Mouse (Mus musculus) lung, postnatal 14 days (tissue): ENCODE results near the gene Zfp780b.
"Not testable (repeated sequence)": the region's sequence is repeated elsewhere in the genome, so short reads cannot be mapped to it uniquely, and the experiment has no call there.

Experiments
- DNase-seq: peaks from one replicate; pipeline ENCODE4 v3.0.0; 2021

Gene Zfp780b

DNA sequence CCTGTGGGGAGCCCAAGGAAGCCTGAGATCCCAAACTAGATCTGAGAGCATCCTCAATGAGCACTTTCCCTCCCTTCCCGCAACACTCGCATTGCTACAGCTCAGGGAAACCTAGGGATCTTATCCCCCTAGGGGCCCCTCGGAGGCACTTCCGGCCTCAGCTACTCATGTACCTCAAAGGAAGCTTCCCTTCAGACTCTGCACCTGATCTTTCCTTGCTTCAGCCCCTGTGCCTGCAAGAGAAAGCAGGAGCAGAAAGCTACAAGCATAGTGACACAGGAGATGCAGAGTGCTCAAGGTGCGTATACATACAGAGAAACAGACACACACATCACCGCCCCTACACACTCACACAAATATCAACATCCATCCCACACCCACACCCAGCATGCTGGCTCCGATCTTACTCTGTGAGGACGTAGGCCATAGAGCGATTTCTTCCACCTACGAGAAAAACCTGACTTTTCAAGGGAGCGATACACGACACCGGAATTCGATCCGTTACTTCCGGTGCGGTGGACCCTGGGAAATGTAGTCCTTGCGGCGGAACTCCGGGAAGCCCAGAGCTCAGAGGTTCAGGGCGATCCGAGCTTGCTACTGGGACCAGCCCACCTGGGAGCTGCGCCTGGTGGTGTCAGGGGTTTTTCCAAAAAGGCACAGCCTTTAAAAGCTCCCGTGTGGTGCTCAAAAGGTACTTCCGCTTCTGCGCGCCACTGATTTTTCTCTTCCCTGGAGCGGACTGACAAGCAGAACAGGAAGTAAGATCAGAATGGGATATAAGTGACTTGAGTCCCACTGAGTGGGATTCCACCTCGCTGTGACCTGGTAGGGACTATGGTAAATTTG, at the start of gene Zfp780b:
TSS of gene Zfp780b (minus strand) at position 489 of the 846 bp plus-strand sequence.
- peak; percentile 73 for DNase-seq

DNA sequence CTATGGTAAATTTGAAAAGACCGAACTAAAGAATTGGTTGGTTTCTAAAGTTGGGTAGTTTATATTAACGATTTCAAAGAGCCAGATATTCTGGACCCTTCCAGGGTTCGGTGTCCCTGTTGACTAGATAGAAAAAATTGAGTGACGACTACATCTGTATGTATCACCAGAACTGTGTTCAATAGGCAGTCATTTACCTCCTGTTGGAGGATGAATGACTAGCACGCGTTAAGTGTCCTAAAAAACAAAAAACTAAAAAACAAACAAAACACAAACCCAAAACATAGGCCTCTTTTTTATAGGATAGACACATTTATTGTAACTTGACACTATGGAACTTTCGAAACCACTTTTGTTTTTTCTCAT, 35.5 kb upstream of the Zfp780b start:
- DNase-seq = no peak

DNA sequence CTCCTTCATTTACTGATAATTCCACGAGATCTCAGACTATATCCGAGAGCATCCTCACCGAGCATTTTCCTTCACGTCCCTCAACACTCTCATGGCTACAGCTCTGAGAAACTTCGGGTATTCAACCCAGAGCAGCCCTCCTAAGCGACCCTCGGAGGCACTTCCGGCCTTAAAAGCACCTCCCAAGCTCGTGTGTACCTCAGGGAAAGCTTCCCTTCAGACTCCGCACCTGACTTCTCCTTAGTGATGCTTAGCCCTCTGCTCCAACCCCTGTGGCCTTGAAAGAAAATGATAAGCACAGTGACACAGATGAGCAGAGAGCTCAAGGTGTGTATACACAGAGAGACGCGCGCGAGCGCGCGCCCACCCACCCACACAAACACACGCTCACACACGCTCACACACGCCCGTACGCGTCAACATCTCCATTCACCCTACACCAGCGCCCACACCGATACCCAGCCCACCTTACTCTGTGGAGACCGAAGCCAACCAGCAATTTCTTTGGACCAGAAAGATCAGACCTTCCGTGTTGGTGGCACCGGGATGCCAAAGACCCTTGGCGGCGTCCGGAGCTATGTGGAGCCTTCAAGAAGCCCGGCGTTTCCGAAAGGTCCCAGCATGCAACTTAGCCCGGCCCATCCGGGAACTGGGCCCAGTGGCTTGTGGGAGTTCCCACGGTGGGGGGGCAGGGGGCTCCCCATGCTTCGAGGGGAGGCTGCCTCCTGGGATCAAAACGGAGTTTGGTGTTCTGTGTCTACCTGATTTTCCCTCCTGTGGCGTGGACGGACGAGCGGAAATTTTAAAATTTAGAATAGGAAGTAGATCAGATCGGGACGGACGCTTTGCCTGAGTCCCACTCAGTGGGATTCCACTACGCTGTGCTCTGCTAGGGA, 34.8 kb upstream of the Zfp780b start, which contains the start of gene Zfp850:
TSS of gene Zfp850 (minus strand) at position 567 of the 896 bp plus-strand sequence.
- peak; percentile 77 for DNase-seq

DNA sequence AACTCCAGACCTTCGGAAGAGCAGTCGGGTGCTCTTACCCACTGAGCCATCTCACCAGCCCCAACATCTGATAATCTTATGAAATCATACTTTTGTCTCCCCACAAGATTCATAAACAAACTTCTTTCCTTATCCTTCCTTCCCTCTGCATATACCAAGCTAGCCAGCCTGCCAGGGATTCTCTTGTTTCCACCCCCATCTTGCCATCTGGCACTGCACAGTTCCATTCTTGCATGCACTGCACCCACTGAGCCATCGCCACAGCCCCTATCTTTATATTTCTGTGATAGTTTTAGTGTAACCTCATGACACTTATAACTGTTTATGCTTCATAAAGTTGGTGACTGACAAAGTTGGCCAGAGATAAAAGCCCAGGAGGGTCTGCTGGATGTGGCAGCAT, 31.3 kb upstream of the Zfp780b start:
- DNase-seq = no peak

DNA sequence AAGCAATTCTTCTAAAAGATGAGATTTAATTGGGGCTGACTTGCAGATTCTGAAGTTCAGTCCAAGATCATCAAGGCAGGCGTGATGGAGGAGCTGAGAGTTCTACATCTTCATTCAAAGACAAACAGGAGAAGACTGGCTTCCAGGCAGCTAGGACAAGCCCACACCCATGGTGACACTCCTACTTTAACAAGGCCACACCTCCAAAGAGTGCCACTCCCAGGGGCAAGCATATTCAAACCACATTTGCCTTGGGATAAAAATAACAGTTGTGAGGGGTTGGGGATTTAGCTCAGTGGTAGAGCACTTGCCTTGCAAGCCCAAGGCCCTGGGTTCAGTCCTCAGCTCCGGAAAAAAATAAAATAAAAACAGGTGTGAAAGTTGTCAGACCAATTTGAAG, 3.2 kb upstream of the Zfp780b start:
- no peak for DNase-seq

DNA sequence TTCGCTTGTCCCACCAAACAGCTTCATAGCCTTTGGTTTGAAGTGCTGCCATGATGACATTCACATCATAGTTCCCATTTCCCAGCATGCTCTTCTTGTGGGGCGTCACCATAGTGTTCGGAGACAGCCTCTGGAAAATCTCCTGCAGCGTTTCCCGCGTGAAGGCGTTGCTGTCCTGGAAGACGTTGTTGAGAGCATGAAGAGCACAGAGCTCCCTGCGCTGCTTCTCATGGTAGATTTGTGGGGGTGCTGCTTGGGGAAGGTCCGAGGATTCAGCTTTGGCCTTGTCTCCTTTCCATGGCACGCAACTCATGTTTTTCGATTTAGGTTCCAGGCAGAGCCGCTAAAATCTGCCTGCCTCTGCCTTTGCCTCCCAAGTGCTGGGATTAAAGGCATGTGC, 29.5 kb downstream of the Zfp780b start:
- DNase-seq = not testable (repeated sequence)

DNA sequence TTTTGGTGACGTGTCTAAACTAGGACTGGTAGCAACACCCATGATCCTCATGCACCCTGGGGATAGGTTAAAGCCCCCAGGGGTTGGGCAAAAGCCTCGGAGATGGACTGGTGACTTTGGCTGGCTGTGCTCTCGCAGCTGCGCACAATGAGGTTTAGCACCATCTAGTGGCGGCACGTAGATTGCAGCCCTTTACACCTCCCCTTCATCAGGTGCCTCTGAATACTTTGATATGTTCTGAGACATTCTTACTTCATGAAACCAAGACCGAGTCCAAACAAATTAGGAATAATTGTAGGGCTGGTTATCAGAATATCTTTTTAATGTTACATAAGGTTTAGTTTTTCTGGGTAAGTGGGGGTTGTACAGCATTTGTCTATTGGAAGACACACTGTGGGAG, 37.1 kb downstream of the Zfp780b start:
- DNase-seq = peak; percentile 28

DNA sequence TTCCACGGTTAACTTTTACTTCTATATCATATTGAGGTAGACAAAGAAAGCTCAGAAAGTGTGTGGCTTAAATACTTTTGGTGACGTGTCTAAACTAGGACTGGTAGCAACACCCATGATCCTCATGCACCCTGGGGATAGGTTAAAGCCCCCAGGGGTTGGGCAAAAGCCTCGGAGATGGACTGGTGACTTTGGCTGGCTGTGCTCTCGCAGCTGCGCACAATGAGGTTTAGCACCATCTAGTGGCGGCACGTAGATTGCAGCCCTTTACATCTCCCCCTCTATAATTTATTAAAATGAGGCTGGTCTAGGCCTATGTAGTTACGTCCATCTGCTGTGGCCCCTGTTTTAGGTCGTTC, 45.2 kb downstream of the Zfp780b start:
- DNase-seq = not testable (repeated sequence)

DNA sequence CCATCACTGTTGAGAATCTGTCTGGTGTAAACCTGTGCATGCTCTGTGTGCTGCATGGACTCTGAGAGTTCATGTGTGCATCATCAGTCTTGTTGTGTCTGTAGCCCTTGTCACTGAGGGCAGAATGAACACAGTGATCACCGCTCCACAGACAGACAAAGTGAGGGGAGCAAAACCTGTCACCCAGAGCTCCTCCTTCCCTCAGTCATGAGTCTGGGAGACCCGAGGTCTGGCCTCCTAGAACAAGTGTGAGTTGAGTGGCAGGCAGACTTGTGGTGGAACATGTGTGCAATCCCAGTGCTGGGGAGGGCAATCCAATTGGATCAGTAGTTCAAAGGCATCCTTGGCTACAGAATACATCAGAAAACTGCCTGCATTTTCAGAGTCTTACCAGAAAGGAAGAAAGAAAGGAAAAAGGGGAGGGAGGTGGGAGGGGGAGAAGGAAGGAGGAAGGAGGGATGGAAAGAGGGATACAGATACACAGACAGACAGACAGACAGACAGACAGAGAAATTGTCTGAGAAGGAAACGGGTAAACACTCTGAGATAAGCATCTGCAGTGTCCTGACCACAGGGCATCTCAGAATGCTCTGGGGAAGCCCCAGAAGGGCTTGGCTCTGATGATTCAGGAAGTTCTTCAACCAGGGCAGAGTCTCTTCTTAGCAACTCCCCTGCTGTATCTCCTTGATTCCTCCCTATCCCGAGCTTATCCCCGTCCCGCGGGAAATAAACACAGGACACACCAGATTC, 45.7 kb downstream of the Zfp780b start:
- DNase-seq = no peak

DNA sequence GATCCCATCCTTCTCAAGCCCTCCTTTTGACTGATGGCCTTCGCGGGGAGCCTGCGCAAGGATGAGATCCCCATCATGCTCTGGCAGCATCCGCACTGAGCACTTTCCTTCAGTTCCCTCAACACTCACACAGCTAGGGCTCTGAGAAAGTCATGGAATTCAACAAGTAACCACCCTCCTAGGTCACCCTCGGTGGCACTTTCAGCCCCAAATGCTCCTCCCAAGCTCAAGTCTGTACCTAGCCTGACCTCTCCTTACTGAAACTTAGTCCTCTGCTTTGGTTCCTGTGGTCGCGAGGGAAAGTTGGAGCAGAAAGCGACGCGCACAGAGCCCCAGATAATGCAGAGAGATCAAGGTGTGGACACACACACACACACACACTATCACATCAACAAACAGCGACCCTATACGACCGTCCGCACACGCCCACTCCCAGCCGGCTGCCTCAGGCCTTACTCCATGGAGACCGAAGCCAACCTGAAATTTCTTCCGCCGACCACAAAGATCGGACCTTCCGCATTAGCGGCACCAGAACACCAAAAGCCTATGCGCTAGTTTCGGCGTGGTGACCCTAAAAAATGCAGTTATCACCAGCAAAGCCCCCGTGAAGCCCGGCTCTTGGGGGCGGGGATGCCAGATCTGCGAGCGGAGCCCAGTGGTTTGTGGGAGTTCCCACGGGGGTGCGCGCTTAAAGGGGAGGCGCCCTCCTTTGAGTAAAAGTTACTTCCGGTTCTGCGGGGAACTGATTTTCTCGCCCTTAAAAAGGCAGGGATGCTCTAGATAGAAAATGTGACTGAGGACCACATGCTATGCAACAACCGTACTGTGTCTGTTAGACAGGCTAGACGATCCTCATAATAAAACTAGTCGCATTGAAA, 49.9 kb downstream of the Zfp780b start, which contains the start of gene Zfp974:
TSS of gene Zfp974 (minus strand) at position 643 of the 878 bp plus-strand sequence.
- DNase-seq = peak; percentile 58

DNA sequence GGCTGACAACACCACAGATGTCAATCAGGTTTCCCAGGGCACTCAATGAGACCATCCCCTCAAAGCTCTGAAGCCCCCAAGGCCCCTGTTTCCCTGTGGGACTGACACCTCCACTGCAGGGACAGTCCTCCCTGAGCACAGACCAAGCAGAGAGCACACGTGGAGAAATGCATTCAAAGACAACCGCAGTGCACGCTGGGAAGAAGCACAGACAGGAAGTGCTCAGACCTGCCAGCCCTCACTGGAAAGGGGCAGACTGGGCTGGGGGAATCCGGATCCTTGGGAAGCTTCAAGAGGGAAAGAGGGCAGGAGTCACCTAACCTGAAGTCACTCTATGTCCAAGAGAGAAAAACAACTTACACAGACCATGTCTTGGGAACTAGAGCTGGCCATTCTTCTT, 51.9 kb downstream of the Zfp780b start:
- DNase-seq = not testable (repeated sequence)

DNA sequence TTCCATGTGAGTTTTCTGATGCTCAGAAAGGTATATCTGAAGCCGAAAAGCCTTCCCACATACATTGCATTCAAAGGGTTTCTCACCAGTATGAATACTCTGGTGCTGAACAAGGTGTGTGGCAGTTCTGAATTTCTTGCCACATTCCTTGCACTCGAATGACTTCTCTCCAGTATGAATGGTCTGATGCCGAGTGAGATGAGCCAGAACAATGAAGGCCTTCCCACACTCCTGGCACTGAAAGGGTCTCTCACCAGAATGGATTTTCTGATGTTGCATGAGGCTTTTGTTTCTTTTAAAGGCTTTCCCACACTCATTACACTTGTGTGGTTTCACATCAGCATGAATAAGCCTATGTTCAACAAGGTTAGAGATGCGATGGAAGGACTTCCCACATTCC, 68.0 kb downstream of the Zfp780b start:
- DNase-seq = not testable (repeated sequence)
